ENCODE assay signal across 9 mouse cellular contexts in genomic region chr1:78864351-78864750, GRCm38 (mm10). TPM values are rescaled to one million over a fixed set of nuclear protein-coding genes. Genes with fewer than 3 reads are reported as not detected.
DNase-seq lines count a peak whose midpoint lies in the region; ATAC-seq and TF ChIP-seq lines count a peak whose summit lies in the region.
"Had no signal": no experiment of that assay in that cellular context is flagged by ENCODE, and none has a peak within 500 bp of the region (broad histone marks: within the 10 kb centered on the region; RNA-seq: fewer than 3 reads in every experiment).

No protein-coding gene starts in this region.

- no peaks in the 10 kb centered on the region for H3K27me3 ChIP-seq in liver, adult 2 months (ENCODE audit: control insufficient read depth, insufficient read depth, low read length)
- H3K27me3 ChIP-seq in liver, embryonic 12.5 days (replicated peaks), result no peaks in the 10 kb centered on the region
- no peaks in the 10 kb centered on the region for H3K27me3 ChIP-seq in hindbrain, embryonic 12.5 days
- H3K27me3 ChIP-seq in midbrain, embryonic 11.5 days (ENCODE audit: control insufficient read depth, insufficient read depth, low read length), result no peaks in the 10 kb centered on the region
- H3K27me3 ChIP-seq: neural tube, embryonic 13.5 days had no signal

- no peak for TF ChIP-seq POLR2A in liver, adult 2 months (IDR thresholded peaks at IDR 0.05; ENCODE audit: extremely low read depth, insufficient read depth, low read length)

- peak; percentile 69 for DNase-seq in liver, adult 2 months (ENCODE audit: extremely low read depth, low read depth, low spot score)
- DNase-seq in gastrocnemius, adult 8-10 months (ENCODE audit: low spot score in 2 of 2), result peak; percentile 24 to 28
- peak; percentile 45 to 54 for DNase-seq in heart, postnatal 36 days
- DNase-seq in lung, postnatal 14 days, result peak; percentile 37
- no peak for DNase-seq in cerebellum, adult 9-10 months
- no peak for DNase-seq in midbrain, embryonic 11.5 days (ENCODE audit: low spot score, missing footprints)

- H3K27ac ChIP-seq in liver, adult 2 months (replicated peaks; ENCODE audit: insufficient read depth, low read depth, low read length), result peak overlapping the region; percentile 45
- H3K27ac ChIP-seq in liver, embryonic 12.5 days, result no peak overlapping the region
- no peak overlapping the region for H3K27ac ChIP-seq in hindbrain, embryonic 12.5 days
- no peak overlapping the region for H3K27ac ChIP-seq in midbrain, embryonic 11.5 days (ENCODE audit: low read depth, low read length)
- H3K27ac ChIP-seq: neural tube, embryonic 13.5 days had no signal

- H3K9ac ChIP-seq in liver, adult 2 months (ENCODE audit: low read depth, low read length), result no peak overlapping the region
- H3K9ac ChIP-seq in liver, embryonic 12.5 days, result no peak overlapping the region
- H3K9ac ChIP-seq in hindbrain, embryonic 12.5 days, result no peak overlapping the region
- H3K9ac ChIP-seq in midbrain, embryonic 11.5 days (ENCODE audit: low read length), result no peak overlapping the region
- H3K9ac ChIP-seq: neural tube, embryonic 13.5 days had no signal

- WGBS in liver, adult 2 months, result 49% methylated on average over 6 of the region's 6 CpGs
- 53% methylated on average over 6 of the region's 6 CpGs for WGBS in liver, embryonic 12.5 days (ENCODE audit: insufficient replicate concordance)
- 82% methylated on average over 6 of the region's 6 CpGs for WGBS in hindbrain, embryonic 12.5 days
- WGBS in midbrain, embryonic 11.5 days, result 75% methylated on average over 6 of the region's 6 CpGs

- no peak for ATAC-seq in liver, embryonic 12.5 days
- ATAC-seq in hindbrain, embryonic 12.5 days (ENCODE audit: low FRiP score), result no peak
- ATAC-seq in midbrain, embryonic 11.5 days (ENCODE audit: low FRiP score), result no peak

- H3K9me3 ChIP-seq in liver, embryonic 12.5 days (replicated peaks), result no peaks in the 10 kb centered on the region
- no peaks in the 10 kb centered on the region for H3K9me3 ChIP-seq in hindbrain, embryonic 12.5 days (replicated peaks)
- H3K9me3 ChIP-seq in midbrain, embryonic 11.5 days (ENCODE audit: control insufficient read depth, low read length), result no peaks in the 10 kb centered on the region
- H3K9me3 ChIP-seq: neural tube, embryonic 13.5 days had no signal

- no peak overlapping the region for H3K4me3 ChIP-seq in liver, adult 2 months (ENCODE audit: insufficient read depth, low read depth, low read length)
- no peak overlapping the region for H3K4me3 ChIP-seq in liver, embryonic 12.5 days
- no peak overlapping the region for H3K4me3 ChIP-seq in hindbrain, embryonic 12.5 days
- no peak overlapping the region for H3K4me3 ChIP-seq in midbrain, embryonic 11.5 days (ENCODE audit: low read depth, low read length)
- H3K4me3 ChIP-seq: neural tube, embryonic 13.5 days had no signal

- intact Hi-C loops in heart, postnatal 36 days (cut with DNase I), result loop anchor here (5.0 kb wide), 1 partner anchor 137 kb away; no protein-coding TSS in a partner anchor

- H3K4me2 ChIP-seq in liver, embryonic 12.5 days, result no peak overlapping the region
- H3K4me2 ChIP-seq in hindbrain, embryonic 12.5 days (replicated peaks), result no peak overlapping the region
- no peak overlapping the region for H3K4me2 ChIP-seq in midbrain, embryonic 11.5 days
- H3K4me2 ChIP-seq: neural tube, embryonic 13.5 days had no signal

- no peaks in the 10 kb centered on the region for H3K36me3 ChIP-seq in liver, adult 2 months (ENCODE audit: control insufficient read depth, insufficient read depth, low read length)
- no peaks in the 10 kb centered on the region for H3K36me3 ChIP-seq in liver, embryonic 12.5 days
- no peaks in the 10 kb centered on the region for H3K36me3 ChIP-seq in hindbrain, embryonic 12.5 days
- H3K36me3 ChIP-seq in midbrain, embryonic 11.5 days (ENCODE audit: control insufficient read depth, insufficient read depth, low read length), result no peaks in the 10 kb centered on the region
- H3K36me3 ChIP-seq: neural tube, embryonic 13.5 days had no signal

- no peaks in the 10 kb centered on the region for H3K79me2 ChIP-seq in liver, adult 2 months (ENCODE audit: control insufficient read depth, insufficient read depth, low read length)

- TF ChIP-seq CTCF in liver, adult 2 months (IDR thresholded peaks at IDR 0.05; ENCODE audit: low read depth, low read length), result no peak

- no peaks in the 10 kb centered on the region; the same call in 1 of the 2 replicates for H3K4me1 ChIP-seq in liver, adult 2 months (ENCODE audit: control insufficient read depth, insufficient read depth, low read length)
- no peaks in the 10 kb centered on the region for H3K4me1 ChIP-seq in liver, embryonic 12.5 days
- H3K4me1 ChIP-seq in hindbrain, embryonic 12.5 days, result no peaks in the 10 kb centered on the region
- H3K4me1 ChIP-seq in midbrain, embryonic 11.5 days (ENCODE audit: control insufficient read depth, insufficient read depth, low read length), result no peaks in the 10 kb centered on the region
- H3K4me1 ChIP-seq: neural tube, embryonic 13.5 days had no signal

RNA-seq across cellular contexts. Expression of gene Kcne4, which starts 47.8 kb away (rescaled TPM):
- 0.20 and 0.28 TPM in 2 replicates for total RNA-seq in liver, adult 2 months (2014; rRNA removed)
- polyA plus RNA-seq in liver, adult 2 months (2012; rRNA removed), result 0.11 and 0.12 TPM in 2 replicates
- polyA plus RNA-seq in liver, embryonic 12.5 days (2016; fragmentation: Nextera tagmentation; extraction: Ambion mirVana), result 0.07 and 0.12 TPM in 2 replicates
- total RNA-seq in gastrocnemius, adult 8-10 months (2022), result under 1 TPM; 0.46 to 0.91 (median 0.71) TPM
- total RNA-seq in heart, postnatal 36 days (2021), result 1 to 10 TPM; 1.5 TPM
- 1.7 and 2.2 TPM in 2 replicates for polyA plus RNA-seq in hindbrain, embryonic 12.5 days (2016; fragmentation: Nextera tagmentation; extraction: Ambion mirVana)
- polyA plus RNA-seq in midbrain, embryonic 11.5 days (2014; fragmentation: Nextera tagmentation; extraction: Ambion mirVana), result 0.84 and 1.0 TPM in 2 replicates

Comparison
In these comparisons a context has a peak if more than half of its experiments do, and no peak if none do; other contexts are left out.
1. DNase-seq: peak in liver, adult 2 months (single experiment), gastrocnemius, adult 8-10 months (2 of 2), heart, postnatal 36 days (2 of 2) and lung, postnatal 14 days (single experiment); none in cerebellum, adult 9-10 months (single experiment) and midbrain, embryonic 11.5 days (single experiment).